Mouse (Mus musculus) megakaryocyte, embryonic 14.5 days (primary cell): ENCODE results near the gene Cpa4.

Experiments
- FLI1 ChIP-seq: IDR thresholded peaks from 2 replicates; pipeline ENCODE4 v1.6.1; 2012; ENCODE audit warnings: low read length, inconsistent platforms, mixed read lengths
- GATA1 ChIP-seq: IDR thresholded peaks from 3 replicates; pipeline ENCODE4 v1.6.1; 2012; ENCODE audit warnings: mixed read lengths, low read length, inconsistent platforms, borderline replicate concordance

DNA sequence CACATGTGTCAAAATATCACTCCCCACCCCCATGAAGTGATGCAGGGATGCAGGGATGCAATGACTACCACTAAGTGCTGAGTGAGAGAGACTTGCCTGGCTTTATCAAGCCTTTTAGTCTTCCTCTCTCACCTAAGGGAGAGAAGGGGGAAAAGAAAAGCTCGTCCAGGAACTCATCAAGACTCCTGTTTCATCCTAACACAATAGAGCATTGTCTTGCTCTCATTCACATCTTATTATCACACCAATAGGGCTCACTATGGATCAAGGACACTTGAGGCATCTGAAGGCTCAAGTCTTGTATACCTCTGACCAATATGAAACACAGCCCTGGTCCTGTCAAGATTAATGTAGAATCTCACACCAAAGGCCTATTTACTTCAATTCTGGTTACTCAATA lies 32.8 kb downstream of the Cpa4 start:
- TF ChIP-seq GATA1: no peak
- TF ChIP-seq FLI1: no peak
